Mouse (Mus musculus) heart, adult 2 months (tissue): Measurements from ENCODE around the gene Lrrc8a. TPM values are rescaled to one million over a fixed set of nuclear protein-coding genes. Genes with fewer than 3 reads are reported as not detected.

Experiments
- DNase-seq, 2 experiments: peaks; one replicate each; pipeline ENCODE4 v3.0.0; 2021
- H3K27ac ChIP-seq: fragments of 200-600 bp; 2 replicates; pipeline ENCODE4 v1.8.1; 2022
- H3K27me3 ChIP-seq: fragments of 200-500 bp; 2 replicates; pipeline ENCODE4 v1.6.1; 2012; ENCODE audit warnings: mild to moderate bottlenecking, low read length, inconsistent platforms, mixed read lengths; ENCODE audit not compliant: control insufficient read depth, insufficient read depth
- H3K36me3 ChIP-seq: fragments of 200-500 bp; 2 replicates; pipeline ENCODE4 v1.6.1; 2012; ENCODE audit warnings: low read length, inconsistent platforms; ENCODE audit not compliant: control insufficient read depth, insufficient read depth
- H3K4me1 ChIP-seq: fragments of 200-500 bp; 2 replicates; pipeline ENCODE4 v1.6.1; 2011; ENCODE audit warnings: low read length; ENCODE audit not compliant: control insufficient read depth, insufficient read depth
- H3K4me3 ChIP-seq: fragments of 200-600 bp; 2 replicates; pipeline ENCODE4 v1.8.1; 2022
- H3K79me2 ChIP-seq: fragments of 200-500 bp; replicated peaks from 2 replicates; pipeline ENCODE4 v1.6.1; 2012; ENCODE audit warnings: mild to moderate bottlenecking, inconsistent platforms, low read length, moderate library complexity, mixed read lengths; ENCODE audit not compliant: control insufficient read depth, insufficient read depth
- H3K9ac ChIP-seq: fragments of 200-500 bp; 2 replicates; pipeline ENCODE4 v1.6.1; 2012; ENCODE audit warnings: low read depth, mild to moderate bottlenecking, control low read depth, inconsistent platforms, low read length, mixed read lengths
- CTCF ChIP-seq: fragments of 200-600 bp; IDR thresholded peaks from 2 replicates; pipeline ENCODE4 v1.8.1; 2022; ENCODE audit warnings: antibody characterized with exemption, mild to moderate bottlenecking, moderate library complexity
- EP300 ChIP-seq: fragments of 200-500 bp; IDR thresholded peaks from 2 replicates; pipeline ENCODE4 v1.6.1; 2011; ENCODE audit warnings: low read depth, low read length, control low read depth; ENCODE audit not compliant: insufficient read depth
- POLR2A ChIP-seq: fragments of 200-500 bp; IDR thresholded peaks from 2 replicates; pipeline ENCODE4 v1.6.1; 2011; ENCODE audit warnings: mild to moderate bottlenecking, low read depth, low read length, control low read depth; ENCODE audit not compliant: insufficient read depth
- WGBS: fragments of 180-500 bp; shearing (Covaris S2); methylation state at CpG from one replicate; pipeline ENCODE4 v1.1.7; 2018; 5-methylcytosine and 5-hydroxymethylcytosine counted together
- intact Hi-C: fragments of 180-260 bp; cut with DNase I; formaldehyde crosslinking; loops from one replicate; pipeline ENCODE4 v1.15.1; 2025
- polyA plus RNA-seq: library from polyadenylated mRNA; depleted of rRNA; stranded (reverse); fragments of >200 nt; gene quantifications from 2 replicates; pipeline ENCODE4 v1.2.3, GENCODE M21; 2012
- total RNA-seq, 2 experiments: library from RNA; stranded (reverse); gene quantifications; 2 replicates each; pipeline ENCODE4 v1.2.3; 2021

Gene Lrrc8a
- total and polyA plus RNA-seq, 3 experiments: 49.1 to 83.3 (median 68.2) TPM

DNA sequence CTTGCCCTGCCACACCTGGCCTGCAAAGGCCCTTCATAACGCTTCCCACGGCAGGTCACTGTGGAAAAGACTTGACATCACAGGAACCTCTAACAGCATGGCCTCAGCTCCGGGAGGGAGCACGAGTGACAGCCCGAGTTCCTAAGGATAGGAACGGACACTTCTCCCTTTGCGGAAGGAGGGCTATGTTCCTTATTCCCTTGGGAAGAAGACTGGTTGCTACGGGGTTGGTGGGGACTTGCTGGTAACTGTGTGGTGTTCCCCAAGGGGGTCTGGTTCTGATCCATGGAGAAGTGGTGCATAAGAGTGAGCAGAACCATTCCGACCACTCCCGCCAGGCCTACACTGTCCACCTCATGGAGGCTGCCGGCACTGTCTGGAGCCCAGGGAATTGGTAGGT lies 43.2 kb downstream of the Lrrc8a start, which contains the start of gene Gm28038:
TSS of gene Gm28038 (plus strand) at position 301 of the 400 bp plus-strand sequence.
- Histone ChIP-seq H3K4me1 (no peaks in the 10 kb centered on the region), H3K9ac (no peak within 1 kb of the TSS), H3K27me3 (no peaks in the 10 kb centered on the region), H3K4me3 (no peak within 1 kb of the TSS), H3K79me2 (no peaks in the 10 kb centered on the region; the same call in 1 of the 2 replicates), H3K27ac (no peak within 1 kb of the TSS), H3K36me3 (no peaks in the 10 kb centered on the region)
- intact Hi-C loops: no loop called here
- TF ChIP-seq CTCF (no peak), POLR2A (no peak), EP300 (no peak)
- DNase-seq: no peak
- WGBS: 92% methylated on average over 11 of the region's 11 CpGs

DNA sequence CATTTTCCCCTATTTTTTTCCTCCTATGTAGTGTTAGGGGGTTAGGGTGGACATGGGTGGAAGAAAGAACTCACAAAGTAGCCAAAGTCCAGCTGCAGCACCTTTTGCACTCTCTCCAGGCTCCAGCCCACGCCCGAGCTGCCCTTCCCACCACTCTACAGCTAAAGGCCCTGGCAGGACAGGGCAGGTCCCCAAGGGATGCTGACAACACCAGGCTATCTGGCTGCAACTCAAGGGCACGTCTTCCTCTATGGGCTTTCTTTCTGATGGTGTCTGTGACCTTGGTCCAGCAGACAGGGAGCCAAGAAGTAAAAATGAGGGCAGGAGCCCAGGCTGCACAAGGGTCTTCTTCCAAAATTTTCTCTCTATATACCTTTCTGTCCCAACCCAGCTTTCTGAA lies 44.1 kb downstream of the Lrrc8a start:
- no peaks in the 10 kb centered on the region for H3K27me3 ChIP-seq
- intact Hi-C loops: no loop called here
- DNase-seq: no peak
- H3K79me2 ChIP-seq: peaks cover 1% of the 10 kb centered on the region
- WGBS: 39% methylated on average over 3 of the region's 3 CpGs
- no peak for TF ChIP-seq EP300
- TF ChIP-seq POLR2A: no peak
- TF ChIP-seq CTCF: no peak
- no peak overlapping the region for H3K9ac ChIP-seq
- no peaks in the 10 kb centered on the region for H3K36me3 ChIP-seq
- no peaks in the 10 kb centered on the region for H3K4me1 ChIP-seq
- no peak overlapping the region for H3K4me3 ChIP-seq
- H3K27ac ChIP-seq: no peak overlapping the region

DNA sequence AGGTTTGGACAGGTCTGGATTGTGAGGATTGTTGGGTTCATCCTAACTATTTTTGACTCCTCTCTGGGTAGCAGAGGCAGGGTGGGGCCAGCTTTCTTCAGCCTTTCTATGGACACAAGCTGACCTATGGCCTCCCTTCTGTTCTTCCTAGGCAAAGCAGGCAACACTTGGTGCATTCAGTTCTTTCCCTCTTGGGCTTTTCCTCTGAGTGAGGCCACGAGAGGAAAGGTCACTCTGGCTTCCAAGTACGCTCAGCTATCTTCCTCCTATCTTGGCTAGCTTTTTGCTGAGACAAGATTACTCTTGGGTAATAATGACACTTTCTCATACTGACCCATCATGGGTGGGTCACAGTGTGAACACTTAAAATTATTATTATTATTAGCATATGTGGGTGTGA lies 45.7 kb downstream of the Lrrc8a start:
- Histone ChIP-seq H3K27me3 (no peaks in the 10 kb centered on the region), H3K36me3 (no peaks in the 10 kb centered on the region), H3K4me3 (no peak overlapping the region), H3K79me2 (peaks cover 1% of the 10 kb centered on the region), H3K9ac (no peak overlapping the region), H3K4me1 (peaks cover 2% of the 10 kb centered on the region; the same call in 1 of the 2 replicates), H3K27ac (no peak overlapping the region)
- 61% methylated on average over 2 of the region's 2 CpGs for WGBS
- intact Hi-C loops: no loop called here
- TF ChIP-seq EP300: no peak
- no peak for TF ChIP-seq POLR2A
- TF ChIP-seq CTCF: no peak
- DNase-seq: no peak

DNA sequence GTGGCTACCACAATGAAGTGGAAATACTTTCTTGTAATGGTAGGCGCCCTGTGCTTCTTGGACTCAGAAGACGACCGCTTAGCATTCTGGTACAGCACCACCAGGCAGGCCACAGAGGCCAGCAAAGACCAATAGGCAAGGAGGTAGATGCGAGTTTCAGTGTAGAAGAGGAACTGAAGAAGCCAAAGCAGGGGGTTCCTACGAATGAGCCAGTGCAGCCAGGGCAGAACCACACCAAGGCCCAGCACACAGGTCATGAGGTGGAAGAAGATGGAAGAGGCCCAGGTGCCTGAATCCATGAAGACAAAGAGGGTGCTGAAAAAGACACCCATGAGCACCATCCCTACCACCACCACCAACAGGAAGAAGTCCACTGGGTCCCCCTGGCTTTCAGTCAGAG lies 47.5 kb downstream of the Lrrc8a start:
- no peak overlapping the region for H3K9ac ChIP-seq
- DNase-seq: no peak
- no peak for TF ChIP-seq CTCF
- TF ChIP-seq EP300: no peak
- no peaks in the 10 kb centered on the region for H3K27me3 ChIP-seq
- H3K4me3 ChIP-seq: no peak overlapping the region
- 87% methylated on average over 5 of the region's 5 CpGs for WGBS
- peaks cover 2% of the 10 kb centered on the region; the same call in 1 of the 2 replicates for H3K4me1 ChIP-seq
- intact Hi-C loops: loop anchor here (5.0 kb wide), 2 partner anchors 113 to 153 kb away; partner anchors contain the start of genes Endog and Tbc1d13
- peaks cover 1% of the 10 kb centered on the region for H3K79me2 ChIP-seq
- H3K36me3 ChIP-seq: no peaks in the 10 kb centered on the region
- H3K27ac ChIP-seq: no peak overlapping the region

DNA sequence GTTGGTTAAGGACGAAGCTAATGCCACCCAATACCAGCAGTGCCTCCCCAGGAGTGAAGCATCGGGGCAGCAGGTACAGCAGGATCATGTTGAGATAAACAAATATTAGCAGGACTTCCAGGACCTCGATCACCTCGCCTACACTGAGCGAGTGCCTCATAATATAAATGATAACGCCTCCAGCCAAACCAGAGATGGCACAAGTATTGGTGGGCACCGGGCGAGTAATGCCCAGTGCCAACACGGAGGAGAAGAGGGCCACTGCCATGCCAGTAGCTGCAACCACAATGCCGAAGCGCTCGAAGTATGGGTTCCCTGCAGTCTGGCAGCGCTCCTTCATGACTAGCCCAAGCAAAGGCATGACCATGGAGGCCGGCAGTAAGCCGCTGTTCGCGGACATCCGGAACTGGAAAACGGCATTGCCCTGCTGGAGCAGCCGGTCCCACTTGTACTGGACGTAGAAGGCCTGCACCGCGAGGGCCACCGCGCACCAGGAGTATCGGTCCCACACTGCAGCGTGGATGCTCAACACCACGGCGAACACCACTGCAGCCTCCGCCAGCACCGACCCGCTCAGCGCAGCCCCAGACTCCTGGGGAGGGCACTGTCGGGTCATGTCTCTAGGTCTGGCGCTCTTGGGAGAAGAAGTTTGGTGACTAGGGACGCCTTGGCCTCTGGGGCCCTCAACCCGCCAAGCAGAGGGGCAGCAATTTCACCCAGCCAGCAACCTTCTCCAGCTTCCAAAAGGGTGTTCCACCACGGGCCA lies 48.1 kb downstream of the Lrrc8a start:
- H3K4me1 ChIP-seq: peaks cover 2% of the 10 kb centered on the region; the same call in 1 of the 2 replicates
- no peaks in the 10 kb centered on the region for H3K27me3 ChIP-seq
- no peaks in the 10 kb centered on the region for H3K36me3 ChIP-seq
- peak in 1 of 2 experiments; percentile 34 for DNase-seq
- H3K9ac ChIP-seq: peak overlapping the region; percentile 79
- peak overlapping the region; percentile 89 for H3K4me3 ChIP-seq
- TF ChIP-seq POLR2A (no peak), EP300 (no peak), CTCF (no peak)
- peak overlapping the region; percentile 78 for H3K27ac ChIP-seq
- intact Hi-C loops: loop anchor here (5.0 kb wide), 2 partner anchors 113 to 153 kb away; partner anchors contain the start of genes Endog and Tbc1d13
- 11% methylated on average over 38 of the region's 38 CpGs for WGBS
- H3K79me2 ChIP-seq: peaks cover 1% of the 10 kb centered on the region
